Mouse (Mus musculus): Measurements from ENCODE around the gene Elane. TPM values are rescaled to one million over a fixed set of nuclear protein-coding genes. Genes with fewer than 3 reads are reported as not detected.

Gene Elane
- polyA plus RNA-seq, 1 experiment = not detected

DNA sequence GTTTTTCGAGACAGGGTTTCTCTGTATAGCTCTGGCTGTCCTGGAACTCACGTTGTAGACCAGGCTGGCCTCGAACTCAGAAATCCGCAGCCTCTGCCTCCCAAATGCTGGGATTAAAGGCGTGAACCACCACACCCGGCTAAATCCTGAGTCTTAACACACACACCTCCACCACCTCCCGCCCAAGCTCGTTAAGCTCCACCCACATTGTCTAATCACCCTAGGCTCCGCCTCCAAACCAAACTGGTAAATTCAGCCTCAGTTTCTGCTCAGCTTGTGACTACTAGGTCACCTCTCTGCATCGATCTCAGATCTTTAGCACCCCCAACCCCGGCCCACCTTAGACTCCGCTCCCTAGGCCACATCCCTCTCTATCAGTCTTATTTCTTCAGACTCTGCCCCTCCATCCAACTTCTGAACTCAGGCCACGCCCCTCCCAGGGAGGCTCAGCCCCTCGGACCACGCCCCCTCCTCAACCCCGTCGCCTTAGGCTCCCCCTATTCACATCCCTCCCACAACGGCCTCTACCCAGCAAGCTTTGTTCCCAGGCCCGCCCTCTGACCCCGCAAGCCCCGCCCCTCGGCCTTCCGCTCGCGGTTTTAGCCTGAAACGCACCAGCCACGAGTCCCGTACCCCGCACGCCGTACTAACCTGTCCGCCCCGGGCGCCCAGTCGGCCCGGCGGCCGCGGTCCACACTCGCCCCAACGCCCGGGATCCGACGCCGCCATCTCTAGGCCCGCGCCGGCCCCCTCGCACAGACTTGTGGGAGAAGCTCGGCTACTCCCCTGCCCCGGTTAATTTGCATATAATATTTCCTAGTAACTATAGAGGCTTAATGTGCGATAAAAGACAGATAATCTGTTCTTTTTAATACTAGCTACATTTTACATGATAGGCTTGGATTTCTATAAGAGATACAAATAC, 22.4 kb downstream of the Elane start, which contains the start of gene Med16:
Gene Med16 (minus strand): TSS at position 757 of the 925 bp plus-strand sequence.
- H3K36me3 ChIP-seq (ENCODE audit: control insufficient read depth, insufficient read depth, low read length) = no peaks in the 10 kb centered on the region
- TF ChIP-seq POLR2A (IDR thresholded peaks at IDR 0.05; ENCODE audit: low read depth, low read length) (no peak), CTCF (conservative IDR thresholded peaks at IDR 0.05; ENCODE audit: insufficient read depth, insufficient read length, low read depth, low read length) (no peak)
- H3K27me3 ChIP-seq (replicated peaks; ENCODE audit: control insufficient read depth, insufficient read depth, low read length) = no peaks in the 10 kb centered on the region
- peak within 1 kb of the TSS; percentile 99 for H3K27ac ChIP-seq (ENCODE audit: insufficient read depth, low read depth, low read length)
- H3K4me1 ChIP-seq (ENCODE audit: control insufficient read depth, insufficient read depth, low read length) = peaks cover 3% of the 10 kb centered on the region; the same call in 1 of the 2 replicates
- peak within 1 kb of the TSS; percentile 83 for H3K4me3 ChIP-seq (ENCODE audit: insufficient read depth, low read depth, low read length)
- WGBS = 1% methylated on average over 52 of the region's 52 CpGs
- DNase-seq = peak; percentile 98

DNA sequence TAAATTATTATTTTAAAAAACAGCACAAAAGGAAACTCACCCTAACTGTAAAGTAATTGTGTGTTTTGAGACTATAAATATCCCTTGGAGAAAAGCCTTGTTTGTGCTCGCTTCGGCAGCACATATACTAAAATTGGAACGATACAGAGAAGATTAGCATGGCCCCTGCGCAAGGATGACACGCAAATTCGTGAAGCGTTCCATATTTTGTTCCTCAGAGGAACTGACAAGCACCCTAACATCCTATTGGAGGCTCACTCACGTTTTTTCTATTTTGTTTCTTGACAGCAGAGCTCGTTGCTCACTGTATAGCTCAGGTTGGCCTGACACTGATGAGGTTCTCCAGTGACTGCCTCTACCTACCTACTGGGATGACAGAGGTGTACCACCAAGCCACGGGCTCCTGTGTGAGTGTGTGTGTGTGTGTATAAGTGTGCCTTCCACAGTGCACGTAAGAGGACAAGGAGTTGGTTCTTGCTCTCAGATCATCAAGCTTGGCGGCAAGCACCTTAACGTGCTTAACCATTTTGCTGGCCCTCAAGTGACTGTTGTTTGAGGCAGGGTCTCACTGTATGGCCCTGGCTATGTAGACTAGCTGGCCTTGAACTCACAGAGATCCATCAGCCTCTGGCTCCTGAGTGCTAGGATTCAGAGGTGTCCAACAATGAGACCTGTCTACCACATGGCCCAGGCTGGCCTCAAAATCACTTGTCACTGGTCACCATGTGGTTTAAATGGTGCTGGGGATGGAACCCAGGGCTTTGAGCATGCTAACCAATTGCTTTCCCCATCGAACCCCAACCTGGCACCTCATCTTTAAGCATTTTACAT, 23.3 kb downstream of the Elane start:
- H3K36me3 ChIP-seq (ENCODE audit: control insufficient read depth, insufficient read depth, low read length) = no peaks in the 10 kb centered on the region
- WGBS = 23% methylated on average over 14 of the region's 14 CpGs
- H3K27ac ChIP-seq (ENCODE audit: insufficient read depth, low read depth, low read length) = peak overlapping the region; percentile 15
- peaks cover 3% of the 10 kb centered on the region; the same call in 1 of the 2 replicates for H3K4me1 ChIP-seq (ENCODE audit: control insufficient read depth, insufficient read depth, low read length)
- no peaks in the 10 kb centered on the region for H3K27me3 ChIP-seq (replicated peaks; ENCODE audit: control insufficient read depth, insufficient read depth, low read length)
- peak; percentile 82 for DNase-seq
- H3K4me3 ChIP-seq (ENCODE audit: insufficient read depth, low read depth, low read length) = no peak overlapping the region
- TF ChIP-seq POLR2A (IDR thresholded peaks at IDR 0.05; ENCODE audit: low read depth, low read length) = no peak

DNA sequence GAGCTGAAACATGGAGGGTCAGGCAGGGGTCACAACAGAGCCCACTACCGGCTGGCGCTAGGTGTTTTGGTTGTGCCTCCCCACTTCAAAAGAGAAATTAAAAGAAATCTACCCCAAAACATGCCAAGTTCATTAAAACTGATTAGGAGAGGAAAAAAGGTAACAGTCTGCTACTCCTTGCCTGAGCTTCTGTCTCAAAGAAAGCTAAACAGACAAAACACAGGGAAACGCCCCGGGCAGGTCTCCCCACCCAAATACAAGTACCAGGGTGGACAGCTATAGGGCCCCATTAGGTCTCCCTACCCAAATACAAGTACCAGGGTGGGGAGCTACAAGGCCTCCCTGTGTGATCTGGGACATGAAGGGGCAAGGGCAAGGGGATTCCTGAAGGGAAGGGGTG, 24.5 kb downstream of the Elane start, which contains the start of gene Gm26602:
Gene Gm26602 (plus strand): TSS at position 301 of the 400 bp plus-strand sequence.
- TF ChIP-seq CTCF (conservative IDR thresholded peaks at IDR 0.05; ENCODE audit: insufficient read depth, insufficient read length, low read depth, low read length) (no peak), POLR2A (IDR thresholded peaks at IDR 0.05; ENCODE audit: low read depth, low read length) (no peak)
- 93% methylated on average over 4 of the region's 4 CpGs for WGBS
- Histone ChIP-seq H3K27me3 (replicated peaks; ENCODE audit: control insufficient read depth, insufficient read depth, low read length) (no peaks in the 10 kb centered on the region), H3K4me1 (ENCODE audit: control insufficient read depth, insufficient read depth, low read length) (peaks cover 7% of the 10 kb centered on the region; the same call in 1 of the 2 replicates), H3K4me3 (ENCODE audit: insufficient read depth, low read depth, low read length) (no peak within 1 kb of the TSS), H3K36me3 (ENCODE audit: control insufficient read depth, insufficient read depth, low read length) (no peaks in the 10 kb centered on the region), H3K27ac (ENCODE audit: insufficient read depth, low read depth, low read length) (no peak within 1 kb of the TSS)
- no peak for DNase-seq

DNA sequence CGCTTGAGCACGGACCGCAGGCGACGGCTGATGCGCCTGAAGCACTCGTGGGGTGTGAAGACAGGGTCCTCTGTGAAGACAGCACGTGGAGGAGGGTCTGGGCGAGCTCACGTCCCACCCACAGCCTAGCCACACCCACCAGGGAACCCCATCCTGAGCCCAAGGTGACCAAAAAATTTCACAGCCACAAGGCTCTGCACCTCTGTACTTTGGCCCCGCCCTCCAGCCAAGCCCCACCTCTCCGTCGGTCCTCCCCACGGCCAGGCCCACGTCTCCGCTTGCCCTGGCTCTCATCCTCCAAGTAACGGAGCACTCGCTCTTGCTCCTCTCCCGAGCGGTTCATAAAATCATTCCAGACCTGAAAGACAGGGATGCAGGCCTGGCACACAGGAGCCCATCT, 26.4 kb downstream of the Elane start:
- Histone ChIP-seq H3K36me3 (ENCODE audit: control insufficient read depth, insufficient read depth, low read length) (no peaks in the 10 kb centered on the region), H3K4me1 (ENCODE audit: control insufficient read depth, insufficient read depth, low read length) (peaks cover 15% of the 10 kb centered on the region), H3K4me3 (ENCODE audit: insufficient read depth, low read depth, low read length) (no peak overlapping the region), H3K27ac (ENCODE audit: insufficient read depth, low read depth, low read length) (no peak overlapping the region), H3K27me3 (replicated peaks; ENCODE audit: control insufficient read depth, insufficient read depth, low read length) (no peaks in the 10 kb centered on the region)
- TF ChIP-seq CTCF (conservative IDR thresholded peaks at IDR 0.05; ENCODE audit: insufficient read depth, insufficient read length, low read depth, low read length) (no peak), POLR2A (IDR thresholded peaks at IDR 0.05; ENCODE audit: low read depth, low read length) (no peak)
- DNase-seq = no peak
- WGBS = 76% methylated on average over 20 of the region's 20 CpGs

DNA sequence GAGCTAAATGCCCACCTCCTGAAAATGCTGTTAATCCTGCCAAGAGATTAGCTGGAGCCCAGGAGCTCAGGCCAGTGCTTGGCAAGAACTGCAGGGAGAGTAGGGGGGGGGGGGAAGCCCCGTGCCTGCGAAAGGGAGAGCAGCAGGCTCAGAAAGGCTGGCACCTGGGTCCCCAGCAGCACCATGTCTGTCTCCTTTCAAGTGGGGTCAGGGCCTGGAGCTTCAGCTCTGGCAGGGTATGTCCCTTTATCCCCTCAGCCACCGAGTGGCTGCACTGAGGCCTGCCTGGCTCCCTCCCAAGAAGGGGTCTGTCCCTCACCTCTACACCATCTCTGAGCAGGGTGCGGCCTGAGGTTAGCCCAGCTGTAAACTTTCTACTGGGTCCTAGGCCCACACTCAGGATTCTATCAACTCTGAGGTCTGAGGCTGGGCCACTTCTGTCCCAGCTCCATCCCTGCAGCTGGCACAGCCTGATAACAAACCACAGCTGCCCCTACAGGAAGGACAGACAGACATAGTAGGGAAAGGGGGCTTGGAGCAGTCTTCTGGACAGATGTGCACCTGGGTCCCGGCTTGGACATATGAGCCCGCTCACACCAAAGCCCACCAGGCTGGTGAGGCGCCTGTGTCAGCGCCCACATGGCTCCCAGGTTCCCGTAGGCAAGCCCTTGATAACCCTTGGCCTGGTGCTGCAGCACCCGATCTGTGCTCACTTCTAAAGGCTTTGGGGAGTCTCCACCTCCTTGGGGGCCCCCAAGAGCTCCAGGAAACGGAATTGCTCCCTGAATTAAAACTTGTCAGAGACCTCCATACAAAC, 28.3 kb downstream of the Elane start:
- peaks cover 14% of the 10 kb centered on the region for H3K4me1 ChIP-seq (ENCODE audit: control insufficient read depth, insufficient read depth, low read length)
- H3K27ac ChIP-seq (ENCODE audit: insufficient read depth, low read depth, low read length) = no peak overlapping the region
- 67% methylated on average over 10 of the region's 11 CpGs for WGBS
- no peak for DNase-seq
- H3K4me3 ChIP-seq (ENCODE audit: insufficient read depth, low read depth, low read length) = no peak overlapping the region
- no peaks in the 10 kb centered on the region for H3K27me3 ChIP-seq (replicated peaks; ENCODE audit: control insufficient read depth, insufficient read depth, low read length)
- no peak for TF ChIP-seq CTCF (conservative IDR thresholded peaks at IDR 0.05; ENCODE audit: insufficient read depth, insufficient read length, low read depth, low read length)
- TF ChIP-seq POLR2A (IDR thresholded peaks at IDR 0.05; ENCODE audit: low read depth, low read length) = no peak
- H3K36me3 ChIP-seq (ENCODE audit: control insufficient read depth, insufficient read depth, low read length) = no peaks in the 10 kb centered on the region

DNA sequence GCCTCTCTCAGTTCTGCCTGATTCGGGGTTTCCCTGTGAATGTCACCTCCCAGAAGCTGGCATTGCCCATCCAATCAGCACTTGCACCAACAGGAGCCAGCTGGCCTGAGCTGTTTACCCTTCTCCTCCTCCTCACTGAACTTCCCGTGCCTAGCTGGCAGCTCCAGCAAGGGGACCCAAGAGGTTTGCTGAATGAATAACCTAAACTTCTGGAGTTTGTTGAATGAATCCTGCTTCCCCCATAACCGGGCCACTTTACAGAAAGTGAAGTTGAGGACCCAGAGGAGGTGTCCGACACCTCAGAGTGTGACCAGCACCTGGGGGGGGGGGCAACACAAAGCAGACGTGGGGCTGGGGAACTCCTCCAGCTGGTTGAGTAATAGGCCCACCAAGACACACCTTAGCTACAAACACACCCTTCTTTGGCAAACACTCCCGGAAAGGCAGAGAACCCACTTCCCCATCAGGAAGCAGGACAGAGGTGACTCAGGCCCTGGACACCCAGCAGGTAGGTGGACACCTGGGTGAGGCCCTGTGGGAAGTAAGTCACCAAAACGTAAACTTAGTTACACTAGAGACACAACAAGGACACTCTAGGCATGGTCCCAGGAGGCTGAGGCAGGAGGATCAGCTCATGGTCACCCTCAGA, 29.0 kb downstream of the Elane start:
- Histone ChIP-seq H3K27me3 (replicated peaks; ENCODE audit: control insufficient read depth, insufficient read depth, low read length) (no peaks in the 10 kb centered on the region), H3K4me1 (ENCODE audit: control insufficient read depth, insufficient read depth, low read length) (peaks cover 12% of the 10 kb centered on the region), H3K4me3 (ENCODE audit: insufficient read depth, low read depth, low read length) (no peak overlapping the region), H3K36me3 (ENCODE audit: control insufficient read depth, insufficient read depth, low read length) (no peaks in the 10 kb centered on the region), H3K27ac (ENCODE audit: insufficient read depth, low read depth, low read length) (no peak overlapping the region)
- TF ChIP-seq POLR2A (IDR thresholded peaks at IDR 0.05; ENCODE audit: low read depth, low read length) = no peak
- TF ChIP-seq CTCF (conservative IDR thresholded peaks at IDR 0.05; ENCODE audit: insufficient read depth, insufficient read length, low read depth, low read length) = no peak
- WGBS = 46% methylated on average over 7 of the region's 7 CpGs
- peak; percentile 51 for DNase-seq

Data from kidney, adult 2 months (tissue).